Mouse (Mus musculus): ENCODE results near the gene Lrrc29. TPM values are rescaled to one million over a fixed set of nuclear protein-coding genes. Genes with fewer than 3 reads are reported as not detected.
"Not testable (repeated sequence)": the region's sequence is repeated elsewhere in the genome, so short reads cannot be mapped to it uniquely, and the experiment has no call there.

Lrrc29 gene
- total RNA-seq, 2 experiments from 2014 or later: 2.0 to 2.5 TPM

DNA sequence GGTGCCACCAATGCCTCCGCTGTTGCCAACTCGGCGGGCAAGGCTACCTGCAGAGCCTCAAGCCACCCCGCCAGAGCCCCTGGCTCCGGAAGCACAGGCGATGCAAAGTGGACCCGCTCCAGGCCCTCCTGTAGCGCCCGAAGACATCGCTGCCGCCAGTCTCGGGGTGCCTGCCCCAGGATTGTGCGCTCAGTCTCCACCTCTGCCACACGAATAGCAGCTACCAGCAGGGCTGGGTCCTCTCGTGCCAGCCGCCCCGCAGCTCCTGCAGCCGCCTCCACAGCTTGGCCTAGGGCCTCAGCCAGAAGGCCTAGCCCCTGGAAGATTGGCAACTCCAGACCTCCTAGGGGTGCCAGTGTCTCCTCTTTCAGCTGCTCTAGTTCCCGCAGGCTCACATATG lies 32.7 kb downstream of the Lrrc29 start:
- DNase-seq: no peak
- intact Hi-C loops (cut with DNase I): no loop called here

- intact Hi-C loops (cut with DNase I): no loop called here
- DNase-seq: no peak
These were observed 33.6 kb downstream of the Lrrc29 start for GRCm38 (mm10) chr8:105292471-105292870.

GRCm38 (mm10) chr8:105291802-105292201 lies 34.3 kb downstream of the Lrrc29 start:
- intact Hi-C loops (cut with DNase I): loop anchor here (2.0 kb wide), 1 partner anchor 171 kb away; no protein-coding TSS in a partner anchor
- DNase-seq: not testable (repeated sequence)

GRCm38 (mm10) chr8:105291364-105291763 lies 34.7 kb downstream of the Lrrc29 start:
- DNase-seq: not testable (repeated sequence)
- intact Hi-C loops (cut with DNase I): loop anchor here (2.0 kb wide), 1 partner anchor 171 kb away; no protein-coding TSS in a partner anchor

- DNase-seq: peak; percentile 92 to 98
These were observed 35.3 kb downstream of the Lrrc29 start for GRCm38 (mm10) chr8:105290554-105291314.

DNA sequence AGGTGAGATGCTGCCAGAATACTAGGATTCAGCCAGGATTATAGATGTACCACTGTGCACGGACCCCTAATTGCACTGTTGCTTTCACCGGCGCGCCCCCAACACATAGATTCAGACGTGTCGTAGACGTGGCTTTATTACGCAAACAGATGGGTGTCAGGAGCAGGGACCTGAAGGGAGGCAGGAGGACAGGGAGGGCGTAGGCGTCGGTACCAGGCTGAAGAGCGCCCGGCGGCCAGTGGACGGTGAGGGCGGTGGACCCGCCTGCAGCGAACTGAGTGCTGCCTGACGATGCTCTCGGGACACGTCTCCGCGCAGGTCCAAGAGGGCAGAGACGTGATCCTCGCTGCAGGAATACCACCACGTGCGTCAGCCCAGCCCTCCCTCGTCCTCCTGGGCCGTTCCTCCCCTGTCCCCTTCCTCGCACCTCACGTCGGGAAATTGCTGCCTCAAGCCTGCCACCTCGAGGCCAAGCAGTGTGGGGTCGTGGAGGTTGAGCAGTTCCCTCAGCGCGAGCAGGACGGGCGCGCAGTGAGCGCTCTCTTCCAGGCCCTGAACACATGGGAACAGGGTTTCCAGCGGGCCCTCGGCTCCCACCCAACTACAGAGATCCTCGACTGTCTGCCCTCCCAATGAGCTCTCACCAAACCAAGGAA lies 36.1 kb downstream of the Lrrc29 start, which contains the start of gene 4931428F04Rik:
Gene 4931428F04Rik, minus strand, starts transcription at position 60 of the 656 bp plus-strand sequence.
- intact Hi-C loops (cut with DNase I): loop anchor here (2.0 to 5.0 kb wide), 3 partner anchors 21 to 633 kb away; partner anchors contain the start of gene Hsf4
- DNase-seq: peak in 1 of 2 experiments; percentile 62

More at GRCm38 (mm10) chr8:105290554-105291314, 35.3 kb downstream of the Lrrc29 start:
- intact Hi-C loops (cut with DNase I): loop anchor here (2.0 kb wide), 1 partner anchor 170 kb away; no protein-coding TSS in a partner anchor

DNA sequence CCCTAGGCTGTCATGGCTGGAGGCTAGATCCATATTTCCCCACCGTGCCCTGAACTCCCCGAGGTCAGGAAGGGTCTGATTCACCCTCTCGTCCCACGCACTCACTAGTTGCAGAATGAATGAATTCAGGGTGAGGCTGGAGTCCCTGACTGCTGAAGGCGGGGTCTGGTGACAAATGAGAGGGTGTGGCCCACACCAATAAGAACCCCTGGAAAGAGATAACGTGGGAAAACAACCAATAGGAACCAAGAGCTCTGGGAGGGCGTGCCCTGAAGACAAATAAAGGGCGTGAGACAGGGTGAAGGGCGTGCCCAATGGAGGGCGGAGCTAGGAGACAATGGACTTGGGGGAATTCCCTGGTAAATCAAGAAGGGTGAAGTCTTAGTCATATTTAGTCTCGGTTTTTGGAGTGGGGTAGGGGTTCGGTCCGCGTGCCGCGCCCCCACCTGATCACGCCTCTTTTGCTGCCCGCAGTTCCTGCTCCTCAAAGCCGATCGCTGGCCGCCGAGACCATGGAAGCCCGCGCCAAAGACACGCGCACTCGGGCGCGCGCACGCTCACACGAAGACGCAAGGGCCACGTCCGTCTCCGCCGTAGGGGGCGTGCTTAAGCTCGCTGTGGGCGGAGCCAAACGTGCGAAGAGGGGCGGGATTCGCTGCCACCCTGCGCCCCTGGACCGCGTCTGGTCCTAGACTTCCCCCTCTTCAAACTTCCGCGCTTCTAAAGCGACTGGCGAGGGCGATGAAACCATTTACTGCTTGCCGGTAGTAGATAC lies 36.9 kb downstream of the Lrrc29 start:
- peak; percentile 93 to 96 for DNase-seq
- intact Hi-C loops (cut with DNase I): loop anchor here (2.0 to 5.0 kb wide), 2 partner anchors 20 to 632 kb away; partner anchors contain the start of gene Hsf4

DNA sequence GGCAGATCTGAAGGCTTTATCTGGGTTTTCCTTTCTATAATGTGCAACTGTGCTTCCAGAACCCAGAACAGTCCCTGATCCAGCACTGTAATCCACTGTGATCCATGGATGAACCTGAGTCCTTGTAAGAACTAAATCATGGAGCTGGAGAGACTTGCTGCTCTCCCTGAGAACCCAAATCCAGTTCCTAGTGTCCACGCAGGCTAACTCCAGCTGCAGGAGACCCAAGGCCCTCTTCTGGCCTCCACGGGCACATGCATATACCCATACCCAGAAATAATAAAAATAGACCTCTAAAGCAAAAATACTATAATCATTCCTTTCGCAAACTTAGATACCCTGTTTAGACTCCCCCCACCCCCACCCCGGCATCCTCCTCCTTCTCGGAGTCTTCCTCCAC lies 37.8 kb downstream of the Lrrc29 start:
- no peak for DNase-seq
- intact Hi-C loops (cut with DNase I): loop anchor here (2.0 to 5.0 kb wide), 2 partner anchors 19 to 631 kb away; partner anchors contain the start of gene Hsf4

DNA sequence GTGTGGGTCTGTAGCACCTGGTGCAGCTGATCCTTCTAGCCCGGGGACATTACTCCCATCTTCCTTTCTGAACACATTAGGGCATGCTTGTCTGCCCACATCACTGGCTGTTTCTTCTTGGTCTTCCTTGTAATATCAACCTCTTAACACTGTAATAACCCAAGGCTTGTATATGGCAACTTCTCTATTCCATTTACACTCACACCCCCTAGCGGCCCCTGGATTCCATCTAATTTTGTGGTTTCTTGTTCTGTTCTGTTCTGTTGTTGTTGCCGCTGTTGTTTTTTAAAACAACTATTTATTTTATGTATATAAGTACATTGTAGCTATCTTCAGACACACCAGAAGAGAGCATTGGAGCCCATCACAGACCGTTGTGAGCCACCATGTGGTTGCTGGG lies 39.2 kb downstream of the Lrrc29 start:
- DNase-seq: no peak
- intact Hi-C loops (cut with DNase I): loop anchor here (5.0 kb wide), 1 partner anchor 630 kb away; no protein-coding TSS in a partner anchor

- DNase-seq: no peak
- intact Hi-C loops (cut with DNase I): loop anchor here (5.0 kb wide), 1 partner anchor 628 kb away; no protein-coding TSS in a partner anchor
These were observed 40.6 kb downstream of the Lrrc29 start for GRCm38 (mm10) chr8:105285514-105285913.

DNA sequence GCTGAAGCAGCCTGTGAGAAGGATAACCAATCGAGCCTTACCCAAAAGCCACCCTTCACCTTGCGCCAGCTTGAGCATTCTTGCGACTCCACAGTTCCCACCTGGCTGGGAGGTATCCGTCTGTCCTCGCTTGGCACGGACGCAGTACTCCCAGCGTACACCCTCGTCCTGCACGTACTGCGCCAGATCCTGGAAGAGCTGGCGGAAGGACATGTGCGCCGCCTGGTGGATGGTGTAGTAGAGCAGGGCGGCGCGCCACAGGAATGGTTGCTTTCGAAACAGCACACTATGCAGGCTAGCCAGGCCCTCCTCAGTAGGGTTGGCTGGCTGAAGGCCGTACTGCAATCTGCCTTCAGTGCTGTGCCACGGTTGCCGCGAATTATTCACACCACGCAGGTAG lies 43.0 kb downstream of the Lrrc29 start:
- DNase-seq: peak in 1 of 2 experiments; percentile 57
- intact Hi-C loops (cut with DNase I): loop anchor here (1.0 kb wide), 1 partner anchor 29 kb away; no protein-coding TSS in a partner anchor

GRCm38 (mm10) chr8:105282239-105282638 lies 43.8 kb downstream of the Lrrc29 start:
- intact Hi-C loops (cut with DNase I): no loop called here
- DNase-seq: no peak

DNA sequence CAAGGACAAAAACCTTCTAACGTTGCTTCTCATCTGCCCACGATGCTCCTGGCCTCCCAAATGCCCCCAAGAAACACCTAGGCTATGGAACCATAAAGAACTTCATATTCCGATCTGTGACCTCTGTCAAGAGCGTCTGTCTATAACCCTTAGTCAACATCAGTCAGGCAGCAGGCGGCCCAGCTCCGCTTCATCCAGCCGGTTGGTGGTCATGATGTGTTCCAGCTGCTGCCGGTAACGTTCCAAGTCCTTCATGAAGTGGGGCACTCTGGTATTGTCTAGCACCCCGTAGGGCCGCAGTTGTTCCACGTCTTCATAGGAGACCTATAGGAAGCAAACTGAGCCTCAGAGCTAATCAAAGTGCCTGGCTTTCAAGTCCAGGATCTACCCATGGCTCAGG lies 44.3 kb downstream of the Lrrc29 start:
- intact Hi-C loops (cut with DNase I): no loop called here
- DNase-seq: no peak

DNA sequence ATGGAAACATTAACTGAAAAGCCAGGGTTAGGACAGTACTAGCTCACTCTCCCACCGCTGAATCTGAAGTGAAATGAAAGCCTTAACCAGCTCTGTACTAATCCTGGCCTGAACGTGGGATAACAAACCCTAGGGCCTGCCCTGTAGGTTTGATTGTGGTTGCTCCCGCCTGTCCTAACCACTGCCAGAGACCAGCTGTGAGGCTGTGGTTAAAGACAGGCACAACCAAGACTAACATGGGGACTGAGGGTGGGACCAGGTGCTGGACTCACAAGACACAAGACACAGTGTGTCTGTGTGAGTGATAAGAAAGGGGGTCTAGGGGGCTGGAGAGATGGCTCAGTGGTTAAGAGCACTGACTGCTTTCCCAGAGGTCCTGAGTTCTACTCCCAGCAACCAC lies 45.5 kb downstream of the Lrrc29 start:
- intact Hi-C loops (cut with DNase I): no loop called here
- DNase-seq: no peak

DNA sequence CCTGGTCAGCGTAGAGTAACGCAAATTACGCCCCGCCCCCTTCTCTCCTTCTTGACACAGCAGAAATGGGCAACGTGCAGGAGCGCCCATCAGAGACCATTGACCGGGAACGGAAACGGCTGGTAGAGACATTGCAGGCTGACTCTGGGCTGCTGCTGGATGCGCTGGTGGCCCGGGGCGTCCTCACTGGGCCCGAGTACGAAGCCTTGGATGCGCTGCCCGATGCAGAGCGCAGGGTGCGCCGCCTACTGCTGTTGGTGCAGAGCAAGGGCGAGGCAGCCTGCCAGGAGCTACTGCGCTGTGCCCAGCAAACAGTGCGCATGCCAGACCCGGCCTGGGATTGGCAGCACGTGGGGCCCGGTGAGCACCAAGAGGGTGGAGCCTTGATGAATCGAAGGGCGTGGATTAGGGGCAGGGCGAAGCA lies 47.2 kb downstream of the Lrrc29 start:
- DNase-seq: peak; percentile 86 to 93
- intact Hi-C loops (cut with DNase I): no loop called here

DNA sequence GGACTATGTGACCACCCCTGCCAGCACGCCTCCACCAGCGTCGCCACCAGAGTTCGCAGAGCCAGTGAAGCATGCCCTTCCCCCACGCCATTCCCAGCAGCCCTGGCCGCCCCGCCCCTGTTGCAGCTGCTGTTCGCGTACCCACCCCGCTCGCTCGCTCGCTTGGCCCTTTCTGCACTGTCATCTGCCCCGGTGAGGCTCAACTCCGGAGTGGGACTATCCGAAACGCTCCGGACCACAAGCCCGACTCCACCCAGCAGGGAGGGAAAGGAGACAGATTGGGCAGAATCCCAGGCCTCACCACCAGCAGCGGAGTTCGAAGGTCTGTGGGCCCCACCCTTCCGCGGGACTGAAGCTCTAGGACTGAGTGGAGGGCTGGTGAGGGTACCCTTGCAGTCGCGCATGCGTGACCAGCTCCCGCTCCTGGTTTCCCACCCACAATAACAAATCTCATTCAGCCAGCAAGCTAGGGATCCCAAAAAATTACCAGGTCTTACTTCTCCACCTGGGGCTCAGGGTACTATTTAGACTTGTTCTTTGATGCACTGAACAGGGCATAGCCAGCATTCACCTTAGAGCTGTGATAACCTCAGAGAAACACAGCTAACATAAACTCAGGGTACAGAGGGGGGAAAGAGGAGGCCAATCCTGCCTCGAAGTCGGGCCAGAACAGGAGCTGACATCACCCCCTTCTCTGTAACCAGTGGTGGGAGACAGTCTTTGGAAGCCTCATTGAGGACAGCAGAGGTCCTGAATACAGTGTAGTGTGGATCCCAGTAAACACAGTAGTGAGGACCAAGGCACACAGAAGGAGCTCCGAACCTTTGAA lies 49.6 kb downstream of the Lrrc29 start:
- DNase-seq: peak; percentile 70 to 76
- intact Hi-C loops (cut with DNase I): no loop called here

DNA sequence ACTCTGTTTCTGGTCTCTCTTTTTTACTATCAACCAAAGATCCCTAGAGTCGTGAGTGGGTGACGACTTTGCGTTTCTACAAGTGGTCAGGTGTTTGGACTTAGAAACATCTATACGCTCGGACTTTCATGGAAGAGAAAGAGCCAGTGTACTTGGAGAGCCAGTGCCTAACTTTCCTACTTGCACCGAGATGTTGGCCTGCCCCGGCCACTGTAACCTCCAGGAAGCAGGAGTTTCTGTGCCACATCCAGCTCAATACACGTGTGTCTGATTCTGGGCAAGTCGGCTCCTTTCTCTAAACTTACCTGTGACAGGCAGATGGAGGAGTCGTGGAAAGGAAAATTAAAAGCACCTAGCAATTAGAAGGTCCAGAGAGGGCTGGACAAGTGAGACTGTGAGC lies 50.2 kb downstream of the Lrrc29 start, which contains the start of gene Nol3:
Gene Nol3, plus strand, starts transcription at position 301 of the 400 bp plus-strand sequence.
- intact Hi-C loops (cut with DNase I): no loop called here
- DNase-seq: no peak

- intact Hi-C loops (cut with DNase I): no loop called here
- DNase-seq: peak in 1 of 2 experiments; percentile 13
These were observed 50.7 kb downstream of the Lrrc29 start for GRCm38 (mm10) chr8:105275387-105275786.

DNA sequence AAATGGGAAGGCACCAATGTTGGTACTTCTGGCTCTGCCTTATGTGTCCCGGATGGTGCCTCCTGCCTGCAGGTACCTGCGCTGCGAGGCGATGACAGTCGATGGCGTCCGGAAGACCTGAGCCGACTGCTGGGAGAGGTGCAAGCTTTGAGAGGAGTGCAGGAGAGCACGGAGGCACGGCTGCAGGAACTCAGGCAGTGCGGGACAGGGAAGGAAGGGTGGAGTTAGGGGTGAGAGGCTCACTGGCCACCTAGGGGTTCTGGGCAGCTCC lies 55.2 kb downstream of the Lrrc29 start:
- intact Hi-C loops (cut with DNase I): no loop called here
- no peak for DNase-seq

Measured in heart, postnatal 10 days (tissue).